Mouse (Mus musculus): Measurements from ENCODE around the gene Sf1.

- TF ChIP-seq CTCF (IDR thresholded peaks at IDR 0.05; ENCODE audit: low read depth) (no peak), EP300 (IDR thresholded peaks at IDR 0.05; ENCODE audit: low read depth) (no peak)
Measured at GRCm38 (mm10) chr19:6338171-6338570, 25.3 kb upstream of the Sf1 start.

All from heart, postnatal 0 days (tissue).